Mouse (Mus musculus) kidney, embryonic 16.5 days (tissue): ENCODE measurements around the gene Maml1. TPM values are rescaled to one million over a fixed set of nuclear protein-coding genes. Genes with fewer than 3 reads are reported as not detected.

Experiments used
- ATAC-seq: fragments of 200-750 bp; cut with Nextera tagmentation; 2 replicates; pipeline ENCODE4 v1.8.0; 2017; ENCODE audit warnings: moderate TSS enrichment; ENCODE audit not compliant: low FRiP score, low TSS enrichment
- H3K27ac ChIP-seq: fragments of 300-500 bp; sonication (generic); 2 replicates; pipeline ENCODE4 v1.5.1; 2014; ENCODE audit warnings: low read length
- H3K27me3 ChIP-seq: fragments of 300-500 bp; sonication (generic); 2 replicates; pipeline ENCODE4 v1.6.1; 2014; ENCODE audit warnings: low read length, control low read depth, mixed read lengths; ENCODE audit not compliant: insufficient read depth
- H3K36me3 ChIP-seq: fragments of 300-500 bp; sonication (generic); 2 replicates; pipeline ENCODE4 v1.6.1; 2014; ENCODE audit warnings: low read length, control low read depth, mixed read lengths; ENCODE audit not compliant: insufficient read depth
- H3K4me1 ChIP-seq: fragments of 300-500 bp; sonication (generic); 2 replicates; pipeline ENCODE4 v1.6.1; 2014; ENCODE audit warnings: low read length, control low read depth, mixed read lengths; ENCODE audit not compliant: insufficient read depth
- H3K4me2 ChIP-seq: fragments of 300-500 bp; sonication (generic); replicated peaks from 2 replicates; pipeline ENCODE4 v1.6.1; 2014; ENCODE audit warnings: low read depth, low read length
- H3K4me3 ChIP-seq: fragments of 300-500 bp; sonication (generic); 2 replicates; pipeline ENCODE4 v1.5.1; 2014; ENCODE audit warnings: mild to moderate bottlenecking, low read length
- H3K9ac ChIP-seq: fragments of 300-500 bp; sonication (generic); replicated peaks from 2 replicates; pipeline ENCODE4 v1.6.1; 2014; ENCODE audit warnings: low read length
- H3K9me3 ChIP-seq: fragments of 300-500 bp; sonication (generic); 2 replicates; pipeline ENCODE4 v1.6.1; 2016; ENCODE audit warnings: low read length, control low read depth
- WGBS: fragments of 180-500 bp; shearing (Covaris S2); extraction: QIAGEN DNeasy Blood & Tissue Kit; methylation state at CpG from one replicate; pipeline ENCODE4 v1.1.7; 2014; 5-methylcytosine and 5-hydroxymethylcytosine counted together
- polyA plus RNA-seq: library from polyadenylated mRNA; unstranded; fragments of >200 nt; fragmentation: Nextera tagmentation; extraction: Ambion mirVana; gene quantifications from 2 replicates; pipeline ENCODE4 v1.2.1, GENCODE M21; 2015

The Maml1 gene
- polyA plus RNA-seq, 1 experiment from 2014 or later, result 6.3 TPM

DNA sequence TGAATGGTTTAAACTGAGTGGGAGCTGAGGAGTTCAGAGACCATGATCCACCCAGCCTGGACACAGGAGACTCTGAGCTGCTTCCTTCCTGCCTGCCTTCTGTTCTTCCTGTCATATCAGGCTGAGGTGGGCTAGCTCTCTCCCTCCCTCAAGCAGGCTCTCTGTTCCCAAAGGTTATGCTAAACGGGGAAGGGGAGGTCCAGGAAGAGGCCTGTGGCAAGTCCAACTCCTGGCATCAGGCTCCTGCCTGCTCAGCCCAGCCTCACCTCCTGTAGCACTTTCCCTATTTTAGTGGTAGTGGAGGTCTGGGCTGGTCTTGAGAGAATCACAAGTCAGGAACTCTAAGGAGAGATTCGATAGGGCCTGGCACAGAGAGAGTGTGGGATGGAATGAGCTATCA is 65.7 kb downstream of the Maml1 start:
- Histone ChIP-seq H3K4me2 (peak overlapping the region; percentile 93), H3K4me1 (peaks cover 59% of the 10 kb centered on the region), H3K9ac (peak overlapping the region; percentile 97), H3K4me3 (peak overlapping the region; percentile 87), H3K36me3 (no peaks in the 10 kb centered on the region), H3K27ac (peak overlapping the region; percentile 85), H3K27me3 (no peaks in the 10 kb centered on the region), H3K9me3 (no peaks in the 10 kb centered on the region)
- ATAC-seq, result no peak
- WGBS, result 36% methylated on average over 2 of the region's 2 CpGs

GRCm38 (mm10) chr11:50225611-50226378 is 66.3 kb downstream of the Maml1 start:
- WGBS, result 2% methylated on average over 33 of the region's 34 CpGs
- H3K9me3 ChIP-seq, result no peaks in the 10 kb centered on the region
- peak; percentile 17; the same call in 1 of the 2 replicates for ATAC-seq
- peak overlapping the region; percentile 87 for H3K4me3 ChIP-seq
- no peaks in the 10 kb centered on the region for H3K36me3 ChIP-seq
- H3K27ac ChIP-seq, result peak overlapping the region; percentile 85
- H3K4me2 ChIP-seq, result peak overlapping the region; percentile 93
- H3K27me3 ChIP-seq, result no peaks in the 10 kb centered on the region
- H3K9ac ChIP-seq, result peak overlapping the region; percentile 97
- H3K4me1 ChIP-seq, result peaks cover 55% of the 10 kb centered on the region

DNA sequence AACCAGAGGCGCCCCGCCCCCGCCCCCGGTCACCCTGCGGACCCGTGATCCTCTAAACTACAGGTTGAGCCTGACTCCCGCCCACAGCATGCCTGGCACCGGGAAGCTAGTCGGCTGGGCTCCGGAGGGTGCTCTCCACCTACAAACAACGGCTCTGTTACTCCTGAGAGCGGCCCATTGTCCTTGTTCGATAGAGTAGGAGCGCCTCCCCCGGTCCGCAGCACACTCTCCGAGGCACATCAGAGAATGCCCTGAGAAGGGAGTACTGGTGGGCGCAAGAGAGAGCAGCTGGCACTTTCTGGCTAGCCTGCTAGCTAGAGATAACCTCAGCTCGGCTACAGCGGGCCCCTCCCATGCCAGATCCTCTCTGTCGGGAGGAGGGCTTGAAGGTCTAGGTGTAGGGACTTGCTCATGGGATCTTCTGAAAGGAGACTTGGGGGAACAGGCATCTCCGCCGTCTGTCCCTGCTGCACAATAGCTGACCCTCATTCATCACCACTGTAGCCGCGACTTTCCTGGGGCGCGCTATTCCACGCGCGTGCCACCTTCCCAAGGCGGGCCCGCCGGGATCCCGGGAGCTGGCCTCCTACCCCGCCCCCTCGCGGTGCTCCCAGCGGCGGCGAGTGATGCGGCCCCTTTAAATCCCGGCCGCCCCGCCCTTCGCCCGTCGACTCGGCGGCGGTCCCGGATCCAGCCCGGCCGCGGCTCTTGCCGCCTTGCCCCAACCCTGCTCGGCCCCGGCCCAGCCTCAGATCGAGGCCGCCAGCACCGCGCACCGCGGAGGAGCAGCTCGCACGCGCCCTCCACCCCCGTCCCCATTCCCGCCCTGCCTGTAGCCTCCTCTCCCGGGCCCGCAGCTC is 67.2 kb downstream of the Maml1 start:
- Histone ChIP-seq H3K9ac (peak overlapping the region; percentile 97), H3K9me3 (no peaks in the 10 kb centered on the region), H3K4me2 (peak overlapping the region; percentile 93), H3K27me3 (no peaks in the 10 kb centered on the region), H3K4me1 (peaks cover 49% of the 10 kb centered on the region), H3K27ac (peak overlapping the region; percentile 85), H3K4me3 (peak overlapping the region; percentile 87), H3K36me3 (no peaks in the 10 kb centered on the region)
- peak; percentile 84 for ATAC-seq
- WGBS, result 0% methylated on average over 70 of the region's 70 CpGs

- H3K4me3 ChIP-seq, result peak overlapping the region; percentile 87
- H3K9me3 ChIP-seq, result no peaks in the 10 kb centered on the region
- no peaks in the 10 kb centered on the region for H3K36me3 ChIP-seq
- no peak for ATAC-seq
- 6% methylated on average over 17 of the region's 17 CpGs for WGBS
- H3K27ac ChIP-seq, result peak overlapping the region; percentile 85
- H3K27me3 ChIP-seq, result no peaks in the 10 kb centered on the region
- H3K4me1 ChIP-seq, result peaks cover 42% of the 10 kb centered on the region
- peak overlapping the region; percentile 97 for H3K9ac ChIP-seq
- peak overlapping the region; percentile 93 for H3K4me2 ChIP-seq
These were observed 68.1 kb downstream of the Maml1 start for GRCm38 (mm10) chr11:50223783-50224662.

DNA sequence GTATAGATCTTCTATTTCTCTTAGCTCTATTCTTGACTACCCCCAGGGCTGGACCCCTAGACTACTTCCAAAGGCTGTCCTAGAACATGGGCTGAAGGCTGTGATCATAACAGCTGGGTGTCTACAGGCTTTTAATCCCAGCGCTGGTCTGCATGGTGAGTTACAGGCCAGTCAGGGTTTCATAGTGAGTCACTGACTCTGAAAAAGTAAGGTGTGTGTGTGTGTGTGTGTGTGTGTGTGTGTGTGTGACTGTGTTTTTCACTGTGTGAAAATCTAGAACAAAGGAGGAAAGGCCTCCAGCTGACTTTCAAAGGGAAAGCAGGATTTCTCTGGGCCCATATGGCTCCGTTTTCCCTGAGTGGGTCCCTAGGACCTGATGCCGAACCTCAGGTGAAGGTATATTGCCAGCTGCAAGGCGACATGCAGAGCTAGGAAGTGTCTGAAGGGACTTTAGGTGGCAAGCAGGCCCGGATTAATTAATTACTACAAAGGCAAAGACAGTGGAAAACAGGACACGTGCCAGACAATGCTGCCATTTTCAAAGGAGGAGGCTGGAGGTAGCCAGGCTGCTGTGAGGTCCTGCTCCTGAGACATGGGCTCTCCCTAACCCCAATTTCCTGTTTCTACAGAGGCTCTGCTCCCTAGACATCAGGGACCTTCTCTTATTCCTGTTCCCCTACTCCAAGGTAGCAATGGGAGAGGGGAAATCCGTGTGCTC is 69.4 kb downstream of the Maml1 start:
- H3K9me3 ChIP-seq, result no peaks in the 10 kb centered on the region
- ATAC-seq, result no peak
- no peaks in the 10 kb centered on the region for H3K36me3 ChIP-seq
- H3K4me2 ChIP-seq, result no peak overlapping the region
- H3K4me3 ChIP-seq, result no peak overlapping the region
- peaks cover 36% of the 10 kb centered on the region for H3K4me1 ChIP-seq
- H3K9ac ChIP-seq, result peak overlapping the region; percentile 18; the same call in 1 of the 2 replicates
- H3K27ac ChIP-seq, result peak overlapping the region; percentile 36; the same call in 1 of the 2 replicates
- H3K27me3 ChIP-seq, result no peaks in the 10 kb centered on the region
- WGBS, result 60% methylated on average over 7 of the region's 7 CpGs

GRCm38 (mm10) chr11:50219833-50220232 is 72.3 kb downstream of the Maml1 start:
- H3K36me3 ChIP-seq, result no peaks in the 10 kb centered on the region
- H3K9ac ChIP-seq, result no peak overlapping the region
- no peak overlapping the region for H3K4me2 ChIP-seq
- peaks cover 32% of the 10 kb centered on the region for H3K4me1 ChIP-seq
- WGBS, result 53% methylated on average over 2 of the region's 2 CpGs
- no peak overlapping the region for H3K4me3 ChIP-seq
- no peaks in the 10 kb centered on the region for H3K27me3 ChIP-seq
- H3K9me3 ChIP-seq, result no peaks in the 10 kb centered on the region
- no peak overlapping the region for H3K27ac ChIP-seq
- no peak for ATAC-seq

GRCm38 (mm10) chr11:50217811-50218210 is 74.3 kb downstream of the Maml1 start:
- no peak overlapping the region for H3K4me2 ChIP-seq
- H3K27me3 ChIP-seq, result no peaks in the 10 kb centered on the region
- ATAC-seq, result peak; percentile 40; the same call in 1 of the 2 replicates
- H3K27ac ChIP-seq, result peak overlapping the region; percentile 20; the same call in 1 of the 2 replicates
- WGBS, result 47% methylated on average over 4 of the region's 4 CpGs
- peaks cover 28% of the 10 kb centered on the region for H3K4me1 ChIP-seq
- no peak overlapping the region for H3K9ac ChIP-seq
- H3K36me3 ChIP-seq, result no peaks in the 10 kb centered on the region
- no peaks in the 10 kb centered on the region for H3K9me3 ChIP-seq
- H3K4me3 ChIP-seq, result no peak overlapping the region

GRCm38 (mm10) chr11:50216724-50217366 is 75.3 kb downstream of the Maml1 start:
- H3K36me3 ChIP-seq, result no peaks in the 10 kb centered on the region
- WGBS, result 81% methylated on average over 4 of the region's 4 CpGs
- H3K4me2 ChIP-seq, result no peak overlapping the region
- H3K27ac ChIP-seq, result no peak overlapping the region
- H3K9ac ChIP-seq, result no peak overlapping the region; the same call in 1 of the 2 replicates
- H3K4me3 ChIP-seq, result no peak overlapping the region
- no peaks in the 10 kb centered on the region for H3K27me3 ChIP-seq
- H3K9me3 ChIP-seq, result no peaks in the 10 kb centered on the region
- ATAC-seq, result no peak
- H3K4me1 ChIP-seq, result peaks cover 33% of the 10 kb centered on the region
